Mouse (Mus musculus) spleen, adult 2 months (tissue): ENCODE measurements around the gene Mpv17l2. TPM values are rescaled to one million over a fixed set of nuclear protein-coding genes. Genes with fewer than 3 reads are reported as not detected.
A peak's percentile ranks its signal among the peaks of the same experiment; 100 is the strongest.

Experiments used
- DNase-seq, 2 experiments: peaks; one replicate each; pipeline versions ENCODE4 v3.0.0 to v3.0.0-alpha.2; 2012 to 2021; ENCODE audit warnings: low spot score in 2 of 2, low read depth in 1 of 2
- H3K27ac ChIP-seq: fragments of 200-500 bp; 2 replicates; pipeline ENCODE4 v1.5.1; 2012; ENCODE audit warnings: low read length, inconsistent platforms; ENCODE audit not compliant: insufficient read depth
- H3K27me3 ChIP-seq: fragments of 200-500 bp; 2 replicates; pipeline ENCODE4 v1.6.1; 2012; ENCODE audit warnings: mild to moderate bottlenecking, moderate library complexity, low read length, inconsistent platforms; ENCODE audit not compliant: control insufficient read depth, insufficient read depth
- H3K36me3 ChIP-seq: fragments of 200-500 bp; 2 replicates; pipeline ENCODE4 v1.6.1; 2012; ENCODE audit warnings: mild to moderate bottlenecking, low read length, inconsistent platforms; ENCODE audit not compliant: control insufficient read depth, insufficient read depth
- H3K4me1 ChIP-seq: fragments of 200-500 bp; 2 replicates; pipeline ENCODE4 v1.6.1; 2011; ENCODE audit warnings: inconsistent platforms; ENCODE audit not compliant: control insufficient read depth, insufficient read depth, insufficient read length
- H3K4me3 ChIP-seq: fragments of 200-500 bp; 2 replicates; pipeline ENCODE4 v1.5.1; 2011; ENCODE audit warnings: mild to moderate bottlenecking, inconsistent platforms; ENCODE audit not compliant: insufficient read depth, insufficient read length; ENCODE audit errors: extremely low read depth
- CTCF ChIP-seq: fragments of 200-500 bp; IDR thresholded peaks from 2 replicates; pipeline ENCODE4 v1.5.1; 2011; ENCODE audit warnings: mild to moderate bottlenecking, inconsistent platforms; ENCODE audit not compliant: insufficient read depth, insufficient read length, insufficient replicate concordance; ENCODE audit errors: extremely low read depth
- POLR2A ChIP-seq: fragments of 200-500 bp; IDR thresholded peaks from 2 replicates; pipeline ENCODE4 v1.6.1; 2011; ENCODE audit warnings: low read depth, low read length, inconsistent platforms
- whole genome bisulfite sequencing: fragments of 180-500 bp; shearing (Covaris S2); methylation state at CpG from one replicate; pipeline ENCODE4 v1.1.7; 2018; 5-methylcytosine and 5-hydroxymethylcytosine counted together
- polyA plus RNA-seq: library from polyadenylated mRNA; depleted of rRNA; stranded (reverse); fragments of >200 nt; gene quantifications from 2 replicates; pipeline ENCODE4 v1.2.3, GENCODE M21; 2012

The Mpv17l2 gene
- polyA plus RNA-seq, 1 experiment = 37.3 TPM

DNA sequence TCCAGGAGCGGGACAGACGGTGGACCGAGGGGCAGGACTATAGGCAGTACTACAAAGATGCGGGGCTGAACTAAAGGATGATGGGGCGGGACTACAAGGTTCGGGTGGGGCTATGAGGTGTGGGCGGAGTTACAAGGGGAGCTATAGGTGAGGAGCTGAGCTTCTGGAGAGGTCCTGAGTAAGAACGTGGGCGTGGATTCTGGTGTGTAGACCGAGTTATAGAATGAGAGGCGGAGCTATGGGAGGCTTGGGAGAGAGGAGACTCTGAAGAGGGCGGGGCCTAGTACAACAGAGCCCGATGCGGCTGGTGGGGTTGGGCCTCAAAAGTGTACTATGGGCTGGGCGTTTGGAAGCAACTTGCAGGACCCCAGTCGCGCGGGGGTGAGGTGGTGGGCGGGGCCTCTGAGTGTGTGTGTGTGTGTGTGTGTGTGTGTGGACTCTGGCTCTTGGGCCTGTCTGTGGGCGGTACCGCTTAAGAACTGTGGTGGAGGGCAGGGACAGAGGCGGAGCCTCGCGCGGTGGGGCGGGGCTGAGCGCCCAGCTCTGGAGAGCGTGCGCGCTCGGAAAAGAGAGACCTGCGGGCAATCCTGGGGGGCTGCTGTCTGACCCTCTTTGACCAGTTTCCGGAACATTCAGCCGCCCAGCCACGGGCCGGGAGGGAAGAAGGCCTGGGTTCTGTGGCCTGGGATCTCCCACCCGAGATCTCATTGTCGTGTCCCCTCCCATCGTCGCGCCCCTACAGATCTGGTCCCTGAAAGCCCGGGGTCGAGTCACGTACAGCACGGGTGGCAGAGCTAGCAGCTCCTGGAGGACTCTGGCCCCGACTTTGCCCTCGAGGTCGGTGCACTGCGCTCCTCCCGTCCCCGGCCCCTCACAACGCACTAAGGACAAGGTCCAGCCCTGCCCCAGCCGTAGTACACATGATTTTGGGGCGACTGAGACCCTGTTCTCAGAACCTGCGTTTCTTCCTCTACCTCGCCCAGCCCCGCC, 36.6 kb upstream of the Mpv17l2 start:
- Histone ChIP-seq H3K27ac (no peak overlapping the region), H3K36me3 (no peaks in the 10 kb centered on the region)

DNA sequence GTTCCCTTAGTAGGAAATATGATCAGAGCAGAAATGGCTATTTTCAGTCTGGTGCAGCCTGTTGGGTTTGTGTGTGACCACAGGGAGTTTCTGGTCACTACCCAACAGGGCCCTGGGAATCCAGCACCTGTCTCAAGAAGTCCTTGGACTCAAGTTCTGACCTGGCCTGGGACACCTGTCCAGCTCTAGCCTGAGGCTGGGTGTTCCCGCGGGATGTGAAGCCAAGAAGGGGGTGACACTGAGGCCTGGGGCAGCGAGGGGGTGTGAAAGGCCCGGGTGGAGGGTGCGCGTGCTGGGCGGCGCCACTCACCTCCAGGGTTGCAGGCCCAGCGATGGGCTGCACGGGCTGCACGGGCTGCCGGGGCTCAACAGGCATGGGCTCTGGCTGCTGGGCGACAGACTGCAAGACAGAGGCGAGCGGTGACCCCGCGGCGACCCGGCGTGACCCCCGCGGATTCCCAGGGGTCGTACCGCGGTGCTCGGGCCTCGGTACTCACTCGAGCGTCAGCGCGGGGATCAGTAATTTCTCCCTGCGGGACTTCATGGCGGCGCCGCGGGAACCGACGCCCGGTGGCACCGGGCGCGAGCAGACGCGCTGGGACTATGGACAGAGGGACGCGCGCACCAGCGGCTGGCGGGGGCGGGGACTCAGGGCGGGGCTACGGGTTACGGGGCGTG, 35.8 kb upstream of the Mpv17l2 start:
- H3K27ac ChIP-seq = no peak overlapping the region
- peak overlapping the region; percentile 58; the same call in 1 of the 2 replicates for H3K4me3 ChIP-seq
- TF ChIP-seq CTCF (no peak), POLR2A (no peak)
- DNase-seq = no peak
- 16% methylated on average over 52 of the region's 54 CpGs for WGBS
- H3K27me3 ChIP-seq = no peaks in the 10 kb centered on the region
- H3K4me1 ChIP-seq = peaks cover 30% of the 10 kb centered on the region
- no peaks in the 10 kb centered on the region for H3K36me3 ChIP-seq

More for the DNA sequence above, 36.6 kb upstream of the Mpv17l2 start:
- no peaks in the 10 kb centered on the region for H3K27me3 ChIP-seq
- 2% methylated on average over 56 of the region's 57 CpGs for WGBS
- peaks cover 35% of the 10 kb centered on the region for H3K4me1 ChIP-seq
- H3K4me3 ChIP-seq = peak overlapping the region; percentile 58
- DNase-seq = peak; percentile 74 to 80
- TF ChIP-seq CTCF = no peak
- TF ChIP-seq POLR2A = no peak

DNA sequence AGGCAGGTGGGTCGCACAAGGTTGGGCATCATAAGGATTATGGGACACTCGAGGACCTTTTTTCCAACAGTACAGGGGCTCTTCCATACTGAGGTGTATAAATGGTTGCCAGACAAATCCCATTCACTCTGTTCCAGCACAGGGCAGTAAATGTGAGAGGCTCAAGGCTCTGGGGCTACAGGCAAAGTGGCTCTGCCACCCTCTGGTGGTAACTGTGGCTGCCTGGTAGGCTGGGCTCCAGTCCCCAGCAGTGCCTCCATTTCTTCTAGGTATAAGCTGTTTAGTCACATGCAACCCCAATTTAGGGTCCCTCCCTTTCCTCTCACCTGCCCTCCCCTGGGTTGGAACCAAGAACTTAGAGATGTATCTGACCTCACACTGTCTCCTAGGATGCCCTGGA, 34.6 kb upstream of the Mpv17l2 start:
- Histone ChIP-seq H3K27me3 (no peaks in the 10 kb centered on the region), H3K4me3 (no peak overlapping the region), H3K4me1 (peaks cover 28% of the 10 kb centered on the region), H3K36me3 (no peaks in the 10 kb centered on the region), H3K27ac (no peak overlapping the region)
- no peak for DNase-seq
- TF ChIP-seq CTCF (no peak), POLR2A (no peak)
- WGBS = 93% methylated on average over 2 of the region's 2 CpGs

DNA sequence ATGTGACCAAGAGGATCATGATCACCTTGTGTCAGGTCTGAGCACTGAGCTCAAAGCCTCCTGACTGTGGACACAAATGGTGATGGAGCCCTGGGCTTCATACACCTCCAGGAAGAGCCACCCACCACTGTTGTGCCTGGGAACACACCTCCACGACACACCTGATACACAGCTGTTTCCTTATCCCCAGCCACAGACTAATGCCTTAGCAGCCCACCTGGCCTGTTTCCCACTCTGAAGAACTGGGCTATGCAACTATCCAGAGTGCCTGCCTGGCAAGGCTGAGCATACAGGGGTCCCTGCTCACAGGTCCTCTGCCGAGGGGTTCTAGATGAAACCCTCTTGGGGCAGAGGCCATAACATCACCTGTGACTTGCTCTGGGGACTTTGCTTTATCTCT, 33.5 kb upstream of the Mpv17l2 start:
- WGBS = 81% methylated on average over 2 of the region's 2 CpGs

DNA sequence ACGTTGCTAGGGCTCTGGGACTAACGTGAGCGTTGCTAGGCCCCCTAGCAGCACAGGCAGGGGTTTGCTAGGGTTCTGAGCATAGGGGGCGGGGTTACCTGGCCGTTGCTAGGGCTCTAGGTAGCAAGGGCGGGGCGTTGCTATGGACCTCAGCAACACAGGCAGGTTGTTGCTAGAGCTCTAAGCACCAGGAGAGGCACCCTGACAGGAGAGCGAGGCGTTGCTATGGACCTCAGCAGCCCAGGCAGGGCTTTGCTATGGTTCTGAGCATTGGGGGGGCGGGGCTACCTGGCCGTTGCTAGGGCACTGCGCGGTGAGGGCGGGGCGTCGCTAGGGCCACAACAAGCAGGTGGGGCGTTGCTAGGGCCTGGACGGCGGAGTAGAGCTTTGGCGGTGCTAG, 32.0 kb upstream of the Mpv17l2 start:
- H3K27ac ChIP-seq = peak overlapping the region; percentile 55
- no peaks in the 10 kb centered on the region for H3K27me3 ChIP-seq
- DNase-seq = peak; percentile 77 to 85
- under 1% methylated on average over 20 of the region's 20 CpGs for WGBS
- peaks cover 21% of the 10 kb centered on the region for H3K36me3 ChIP-seq
- no peak for TF ChIP-seq POLR2A
- peaks cover 23% of the 10 kb centered on the region for H3K4me1 ChIP-seq
- H3K4me3 ChIP-seq = peak overlapping the region; percentile 47; the same call in 1 of the 2 replicates

More for the DNA sequence above, 33.5 kb upstream of the Mpv17l2 start:
- Histone ChIP-seq H3K4me1 (peaks cover 28% of the 10 kb centered on the region), H3K27ac (no peak overlapping the region), H3K36me3 (peaks cover 6% of the 10 kb centered on the region), H3K27me3 (no peaks in the 10 kb centered on the region), H3K4me3 (no peak overlapping the region)
- no peak for DNase-seq
- no peak for TF ChIP-seq CTCF
- TF ChIP-seq POLR2A = no peak

DNA sequence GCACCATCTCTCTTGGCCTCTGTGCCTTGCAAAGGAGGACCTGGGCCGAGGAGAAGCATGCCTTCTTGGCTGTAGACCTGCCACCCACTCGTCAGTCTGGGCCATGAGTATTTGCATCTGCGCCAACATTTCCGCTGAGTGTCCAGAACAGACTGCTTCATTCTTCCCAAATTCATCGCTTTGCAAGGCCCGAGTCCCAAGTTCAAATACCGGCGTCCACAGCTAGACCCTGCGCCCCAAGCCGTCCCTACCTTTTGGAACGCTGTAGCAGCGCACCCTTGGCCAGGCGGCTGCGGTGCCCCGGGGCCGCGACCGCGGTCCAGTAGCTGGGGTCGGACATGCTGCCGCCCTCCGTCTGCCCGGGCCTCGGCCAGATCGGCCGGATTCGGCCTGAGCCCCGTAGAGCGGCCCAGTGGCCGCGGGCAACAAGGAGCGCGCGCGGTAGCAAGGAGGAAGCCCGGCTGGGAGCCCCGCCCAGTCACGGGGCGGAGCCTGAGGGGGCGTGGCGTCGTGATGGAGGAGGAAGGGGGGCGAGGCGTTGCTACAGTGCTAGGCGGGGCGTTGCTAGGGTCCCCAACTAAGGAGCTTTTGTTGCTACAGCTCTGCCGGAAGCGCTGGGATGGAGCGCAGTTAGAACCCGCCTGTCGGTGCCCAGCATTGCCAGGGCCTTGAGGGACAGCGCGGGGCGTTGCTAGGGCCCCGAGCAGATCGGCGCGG, 31.4 kb upstream of the Mpv17l2 start:
- Histone ChIP-seq H3K27me3 (no peaks in the 10 kb centered on the region), H3K4me1 (peaks cover 20% of the 10 kb centered on the region), H3K27ac (peak overlapping the region; percentile 80), H3K4me3 (peak overlapping the region; percentile 73), H3K36me3 (peaks cover 27% of the 10 kb centered on the region)
- under 1% methylated on average over 58 of the region's 58 CpGs for WGBS
- DNase-seq = peak; percentile 94 to 98
- no peak for TF ChIP-seq CTCF
- peak; percentile 52 for TF ChIP-seq POLR2A
